Mouse (Mus musculus) frontal cortex, postnatal 25 days (tissue): ENCODE measurements around the gene Atp6v1e1.
"Not testable (repeated sequence)": the region's sequence is repeated elsewhere in the genome, so short reads cannot be mapped to it uniquely, and the experiment has no call there.

ENCODE experiments used
- DNase-seq, 2 experiments: peaks; one replicate each; pipeline ENCODE4 v3.0.0; 2022; ENCODE audit warnings: low spot score in 2 of 2

Atp6v1e1 gene

DNA sequence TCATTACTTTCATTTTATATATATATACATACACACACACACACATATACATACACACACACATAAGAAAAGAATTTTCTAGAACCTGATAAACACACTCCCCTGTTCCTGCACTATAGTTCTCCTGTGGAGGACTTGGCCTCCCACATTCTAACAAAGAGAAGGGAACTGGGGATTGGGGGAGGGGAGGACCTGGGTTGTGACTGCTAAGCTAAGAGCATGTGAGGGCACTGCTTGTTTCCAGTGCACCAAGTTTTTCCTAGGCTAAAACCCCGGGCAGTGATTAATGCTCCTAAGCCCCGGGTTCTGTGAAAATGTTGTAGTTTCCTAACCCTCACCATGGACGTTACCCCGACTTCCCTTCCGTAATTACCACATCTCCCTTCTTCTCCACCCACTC, 2.4 kb downstream of the Atp6v1e1 start:
- no peak for DNase-seq

DNA sequence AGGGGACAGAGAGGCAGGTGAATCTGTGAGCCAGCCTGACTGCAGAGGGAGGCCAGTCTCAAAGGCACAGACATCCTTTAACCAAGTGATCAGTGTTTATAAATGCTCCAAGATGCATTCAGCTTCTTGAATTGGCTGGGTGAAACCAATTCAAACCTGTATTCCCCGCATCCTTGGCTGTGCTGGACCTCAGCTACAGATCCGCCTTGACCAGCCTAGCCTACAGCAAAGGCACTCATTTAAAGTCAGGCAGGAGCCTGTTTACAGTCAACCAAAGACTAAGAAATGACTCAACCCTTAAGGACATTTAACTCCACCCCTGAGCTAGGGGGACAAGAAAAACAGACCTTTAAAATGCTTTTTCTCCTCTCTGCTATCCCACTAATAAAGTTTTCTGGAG, 3.3 kb downstream of the Atp6v1e1 start:
- no peak for DNase-seq

DNA sequence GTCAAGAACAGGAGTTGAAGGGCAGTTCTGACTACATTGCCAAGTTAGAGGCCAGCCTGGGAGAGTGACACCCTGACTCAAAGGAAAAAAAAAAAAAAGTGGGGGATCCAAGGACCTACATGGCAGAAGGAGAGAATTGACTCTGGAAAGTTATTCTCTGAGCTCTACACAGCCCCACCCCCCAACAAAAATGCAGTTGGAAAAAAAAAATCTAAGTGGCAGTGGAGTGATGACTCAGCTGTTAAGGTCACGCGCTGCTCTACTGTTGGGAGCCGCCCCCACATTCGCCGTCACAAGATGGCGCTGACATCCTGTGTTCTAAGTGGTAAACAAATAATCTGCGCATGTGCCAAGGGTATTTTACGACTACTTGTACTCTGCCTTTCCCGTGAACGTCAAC, 10.6 kb downstream of the Atp6v1e1 start:
- not testable (repeated sequence) for DNase-seq

DNA sequence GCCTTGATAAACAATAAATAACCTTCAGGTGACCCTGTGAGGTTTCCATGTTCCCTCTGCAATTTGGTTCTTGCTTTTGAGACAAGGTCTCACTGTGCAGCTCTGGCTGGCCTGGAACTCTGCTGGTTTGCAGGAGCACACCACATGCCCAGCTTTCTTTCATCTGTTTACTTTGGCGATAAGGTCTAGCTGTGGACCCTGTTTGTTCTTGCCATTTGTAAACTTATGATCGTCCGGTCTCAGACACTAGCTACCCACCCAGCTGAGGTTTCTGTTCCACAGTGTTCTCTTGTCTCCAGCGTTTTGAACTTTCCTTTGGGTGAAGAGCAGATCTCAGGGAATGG, 14.9 kb downstream of the Atp6v1e1 start:
- no peak for DNase-seq

DNA sequence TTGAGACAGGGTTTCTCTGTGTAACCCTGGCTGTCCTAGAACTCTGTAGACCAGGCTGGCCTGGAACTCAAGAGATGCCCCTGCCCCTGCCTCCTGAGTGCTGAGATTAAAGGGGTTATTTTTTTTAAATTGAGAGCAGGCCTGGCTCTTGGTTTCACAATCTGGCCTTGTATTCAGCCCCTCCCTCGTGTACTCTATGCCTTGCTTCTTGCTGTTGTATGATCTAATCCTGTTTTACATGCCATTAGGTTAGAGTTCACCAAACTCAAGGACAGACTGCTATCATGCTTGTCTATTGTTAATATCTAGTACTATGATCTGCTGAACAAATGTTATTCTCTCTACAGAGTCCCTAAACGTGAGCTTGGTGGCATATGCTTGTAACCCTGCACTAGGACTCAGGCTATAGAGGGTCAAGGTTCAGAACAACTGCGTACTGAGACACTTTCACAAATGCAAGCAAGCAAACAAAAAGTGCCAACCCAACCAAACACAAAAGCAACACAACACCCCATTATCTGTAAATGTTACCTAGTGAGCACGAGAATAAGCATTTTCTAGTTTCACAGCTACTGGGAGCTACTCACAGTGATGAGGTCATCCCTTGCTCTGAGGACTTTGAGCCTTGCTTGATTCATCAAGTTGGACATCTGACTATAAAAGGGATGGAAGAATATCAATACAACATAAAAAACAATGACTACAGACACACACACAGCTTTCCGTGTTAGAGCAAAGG, 15.4 kb downstream of the Atp6v1e1 start:
- no peak for DNase-seq

DNA sequence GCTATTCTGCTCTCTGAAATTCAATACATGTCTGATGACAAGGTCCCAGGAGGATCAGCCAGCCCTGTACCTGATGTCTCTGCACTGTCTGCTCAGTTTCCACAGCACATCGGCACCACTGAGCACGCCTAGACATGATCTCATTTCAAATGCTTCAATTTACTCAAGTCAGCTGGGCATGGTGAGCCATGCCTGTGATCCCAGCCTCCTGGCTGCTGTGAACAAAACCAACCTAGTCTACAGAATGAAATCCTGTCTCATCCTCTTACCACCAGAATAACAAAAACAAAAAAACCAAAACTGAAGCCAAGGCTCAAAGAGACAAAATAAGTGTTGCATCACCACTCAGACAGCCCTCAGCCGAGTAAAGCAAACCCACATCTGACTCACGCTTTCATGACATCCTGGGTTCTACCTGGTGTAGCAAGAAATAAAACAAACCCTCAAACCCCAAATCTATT, 23.0 kb downstream of the Atp6v1e1 start:
- no peak for DNase-seq

DNA sequence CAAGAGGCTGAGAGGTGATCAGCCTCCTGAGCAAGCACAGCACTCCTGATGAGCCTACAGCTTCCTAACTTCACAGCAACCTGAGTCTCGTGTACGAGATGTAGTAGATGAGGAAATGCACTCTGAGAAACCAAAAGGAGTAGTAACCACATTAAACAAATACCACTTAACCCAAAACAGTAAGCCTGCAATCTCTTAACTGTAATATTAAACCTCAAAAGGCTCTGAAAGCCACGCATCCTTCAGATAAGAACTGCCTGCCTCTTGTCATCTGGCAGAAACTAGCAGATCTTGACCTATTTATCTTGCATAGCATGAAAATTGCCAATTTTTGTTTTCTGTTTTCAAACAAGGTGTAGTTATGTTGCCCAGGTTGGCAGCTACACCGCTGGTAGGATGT, 23.7 kb downstream of the Atp6v1e1 start:
- DNase-seq, result no peak

DNA sequence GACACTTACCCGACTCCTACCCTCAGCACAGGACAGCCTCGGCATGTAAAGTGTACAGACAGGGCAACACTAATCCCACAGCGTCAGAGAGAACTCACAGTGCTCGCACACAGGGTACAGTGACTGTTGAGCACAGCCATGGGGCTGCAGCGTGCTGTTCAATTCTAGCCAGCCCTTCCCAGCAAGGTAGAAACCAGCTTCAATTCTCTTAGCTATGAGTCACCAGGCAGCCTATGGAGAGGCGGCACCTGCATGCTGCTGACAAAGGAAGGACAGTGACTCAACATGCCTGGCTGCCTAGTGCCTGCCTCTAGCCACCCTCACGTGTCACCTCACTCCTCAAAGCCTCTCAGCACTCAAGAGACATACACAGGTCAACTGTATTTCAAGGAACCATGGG, 24.6 kb downstream of the Atp6v1e1 start:
- DNase-seq, result no peak

DNA sequence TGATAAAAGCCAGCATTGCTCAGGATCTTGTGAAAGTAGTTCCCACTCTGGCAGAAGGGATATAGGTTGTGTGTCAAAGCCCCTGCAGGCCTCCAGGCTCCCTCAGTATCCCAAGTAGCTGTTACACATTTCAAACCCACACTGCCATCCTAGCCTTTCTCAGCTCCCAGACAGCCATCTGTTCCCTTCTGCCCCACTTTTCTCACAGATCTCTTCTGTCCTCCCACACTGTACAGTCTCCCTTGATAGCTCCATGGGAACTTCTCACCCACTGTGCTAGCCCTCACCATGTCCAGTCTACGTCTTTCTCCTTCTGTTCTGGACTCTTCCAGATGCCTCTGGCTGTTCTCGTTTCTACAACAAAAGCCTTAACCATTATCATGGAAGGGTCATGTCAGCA, 26.5 kb downstream of the Atp6v1e1 start:
- DNase-seq, result peak in 1 of 2 experiments; percentile 26

DNA sequence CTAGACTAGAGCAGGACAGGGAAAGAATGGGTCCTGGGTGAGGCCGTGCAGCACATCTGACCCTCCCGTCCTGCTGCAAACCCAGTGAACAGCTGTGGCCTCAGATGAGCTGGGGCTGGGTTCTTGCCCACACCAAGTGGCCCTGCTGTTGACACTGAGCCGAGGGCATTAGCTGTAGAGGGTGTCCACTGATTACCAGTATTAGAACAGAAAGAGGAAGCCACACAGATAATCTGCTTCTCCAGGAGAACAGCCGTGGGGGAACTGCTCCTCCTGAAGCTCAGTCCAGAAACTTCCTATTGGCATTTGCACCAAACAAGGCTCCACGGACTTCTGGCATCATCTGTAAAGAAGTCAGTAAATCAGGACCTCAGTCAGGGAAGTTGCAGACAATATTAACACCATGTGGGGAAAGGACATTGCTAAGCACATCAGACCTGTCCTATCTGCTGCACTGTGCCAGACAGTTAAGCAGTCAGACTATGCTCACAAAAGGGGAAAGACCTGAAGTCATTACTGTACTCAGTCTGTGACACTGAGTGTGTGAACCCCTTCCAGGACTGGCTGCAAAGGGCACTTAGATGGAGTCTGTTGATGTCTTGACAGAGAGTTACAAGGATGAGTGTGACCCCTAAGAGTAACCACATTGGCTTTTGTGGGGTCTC, 27.0 kb downstream of the Atp6v1e1 start:
- no peak for DNase-seq

DNA sequence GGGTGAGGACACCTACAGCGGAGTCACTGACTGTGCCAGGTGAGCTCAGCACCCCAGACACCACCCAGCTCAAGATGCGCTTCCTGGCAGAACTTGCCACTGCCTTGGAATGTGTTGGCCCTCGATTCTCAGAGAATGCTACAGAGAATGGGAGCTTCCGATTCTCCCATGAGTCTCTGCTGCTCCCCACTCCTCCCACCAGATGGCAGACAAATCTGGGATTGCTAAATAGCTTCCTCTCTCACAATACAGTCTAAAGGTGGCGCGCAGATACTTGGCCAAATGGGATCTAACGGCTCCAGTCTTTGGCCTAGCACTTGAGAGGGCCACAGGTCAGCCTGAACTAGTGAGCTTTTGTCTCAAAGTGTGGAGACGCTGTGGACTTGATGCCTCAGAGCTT, 29.6 kb downstream of the Atp6v1e1 start:
- DNase-seq, result no peak

DNA sequence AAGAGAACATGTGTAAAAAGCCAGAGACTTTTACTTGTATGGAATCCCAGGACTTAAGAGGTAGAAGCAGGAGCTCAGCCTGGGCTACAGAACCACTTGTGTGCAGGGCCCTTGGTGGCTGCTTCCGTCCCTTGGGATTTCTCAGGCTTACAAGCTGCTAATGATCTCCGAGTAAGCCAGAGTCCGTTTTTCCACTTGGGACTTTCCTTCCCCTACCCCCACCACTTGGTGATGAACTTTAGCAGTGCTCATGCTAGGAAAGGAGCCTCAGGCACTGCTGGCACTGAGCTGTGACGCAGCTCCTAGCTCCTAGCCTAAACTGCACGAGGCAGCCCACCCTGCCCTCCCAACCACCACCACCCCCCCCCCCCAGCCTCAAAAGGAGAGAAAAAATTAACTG, 31.9 kb downstream of the Atp6v1e1 start:
- no peak for DNase-seq

DNA sequence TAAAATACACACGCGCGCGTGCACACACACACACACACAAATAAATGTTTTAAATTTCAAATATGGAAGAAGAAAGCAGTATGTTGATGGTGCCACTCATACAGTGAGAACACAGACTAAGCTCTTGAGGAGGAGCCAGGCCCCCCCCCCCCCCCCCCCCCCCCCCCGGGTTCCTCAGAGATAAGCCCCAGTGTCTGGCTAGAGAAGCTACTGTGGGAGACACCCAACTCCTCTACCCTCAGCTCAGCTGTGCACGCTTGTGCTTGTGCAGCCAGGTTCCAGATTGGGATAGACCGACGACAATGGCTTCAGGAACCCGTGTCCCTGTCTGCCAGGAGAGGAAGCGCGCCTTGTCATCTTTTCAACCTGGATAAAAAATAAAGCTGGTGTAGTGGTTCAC, 32.4 kb downstream of the Atp6v1e1 start:
- no peak for DNase-seq

DNA sequence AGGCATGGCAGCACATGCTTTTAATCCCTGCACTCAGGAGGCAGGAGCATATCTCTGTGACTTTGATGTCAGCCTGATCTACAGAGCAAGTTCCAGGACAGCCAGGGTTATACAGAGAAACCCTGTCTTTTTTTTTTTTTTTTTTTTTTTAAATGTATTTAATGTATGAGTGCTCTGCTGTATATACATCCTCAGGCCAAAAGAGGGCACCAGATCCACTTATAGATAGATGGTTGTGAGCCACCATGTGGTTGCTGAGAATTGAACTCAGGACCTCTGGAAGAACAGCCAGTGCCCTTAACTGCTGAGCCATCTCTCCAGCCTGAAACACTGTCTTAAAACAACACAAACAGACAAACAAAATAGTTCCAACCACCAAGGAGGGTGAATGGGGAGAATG, 33.7 kb downstream of the Atp6v1e1 start:
- DNase-seq, result no peak

DNA sequence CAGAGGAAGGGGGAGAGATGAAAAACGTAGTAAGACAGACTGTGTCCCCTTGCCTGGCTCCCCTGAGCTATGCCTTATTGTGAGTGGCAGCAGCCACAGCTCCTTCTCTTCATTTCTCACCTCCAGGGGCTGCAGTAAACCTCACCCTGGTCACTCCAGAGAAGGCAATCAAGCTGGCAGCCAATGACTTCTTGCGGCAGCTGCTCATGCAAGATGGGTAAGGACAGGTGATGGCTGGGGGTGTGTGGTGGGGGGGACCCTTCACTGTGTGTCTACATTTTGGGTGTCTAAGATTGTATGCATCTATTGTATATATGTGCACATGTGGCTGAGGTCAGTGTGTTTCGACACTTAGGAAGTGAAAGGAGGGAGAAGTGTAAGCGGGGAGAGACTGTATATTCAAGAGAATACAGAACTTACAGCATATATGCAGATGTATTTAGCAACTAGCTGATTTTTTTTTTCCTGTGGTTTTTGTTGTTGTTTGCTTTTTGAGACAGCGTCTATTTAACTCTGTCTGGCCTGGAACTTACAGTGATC, 34.5 kb downstream of the Atp6v1e1 start:
- DNase-seq, result no peak

DNA sequence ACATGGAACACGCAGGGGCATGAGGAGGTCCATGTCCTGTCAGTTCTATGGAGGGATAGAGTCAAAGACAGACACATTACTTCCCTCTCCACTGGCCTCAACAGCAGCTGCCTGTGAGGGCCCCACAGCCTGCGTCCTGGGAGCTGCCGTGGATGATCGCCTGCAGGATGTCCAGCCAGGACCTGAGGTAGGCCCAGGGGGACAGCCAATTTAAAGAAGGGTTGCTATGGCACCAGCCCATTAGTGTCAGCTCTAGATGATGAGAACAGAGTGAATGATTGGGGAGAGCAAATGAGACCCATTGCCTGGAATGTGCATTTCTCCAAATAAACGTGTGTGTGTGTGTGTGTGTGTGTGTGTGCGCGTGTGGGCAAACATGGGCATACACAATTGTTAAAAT, 38.2 kb downstream of the Atp6v1e1 start:
- DNase-seq, result no peak

DNA sequence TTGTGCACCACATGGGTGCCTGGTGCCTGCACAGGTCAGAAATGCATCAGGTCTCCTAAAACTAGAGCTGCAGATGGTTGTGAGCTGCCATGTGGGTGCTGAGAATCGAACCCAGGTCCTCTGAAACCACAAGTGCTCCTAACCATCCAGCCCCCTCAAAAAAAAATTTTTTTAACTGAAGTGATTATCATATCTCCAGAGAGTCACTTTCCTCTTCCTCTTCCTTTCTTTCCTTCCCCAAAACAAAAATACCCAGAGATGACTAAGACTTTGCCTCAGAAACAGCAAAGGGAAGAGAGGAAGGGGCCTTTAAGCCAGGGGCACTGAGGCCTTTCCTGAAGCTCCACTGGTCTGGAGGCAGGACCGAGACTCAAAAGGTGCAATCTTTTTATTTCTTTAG, 39.6 kb downstream of the Atp6v1e1 start:
- no peak for DNase-seq

DNA sequence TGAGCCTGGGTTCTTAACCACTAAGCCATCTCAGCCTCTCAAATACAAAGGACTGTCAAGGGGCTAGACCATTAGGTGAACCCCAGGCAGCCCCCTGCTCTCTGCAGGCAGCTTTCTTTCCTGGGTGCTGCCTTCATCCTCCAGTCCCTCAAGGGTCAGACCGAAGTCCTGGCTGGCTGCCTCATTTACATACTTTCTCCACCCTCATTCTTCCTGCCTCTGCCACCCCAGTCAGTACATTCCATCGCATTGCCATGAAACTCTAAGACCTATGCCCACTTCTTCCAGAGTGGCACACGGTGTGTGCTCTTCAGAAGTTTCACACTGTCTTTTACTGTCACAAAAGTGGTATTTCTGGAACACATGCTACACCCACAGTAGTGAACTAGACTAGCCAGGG, 44.4 kb downstream of the Atp6v1e1 start:
- DNase-seq, result no peak

DNA sequence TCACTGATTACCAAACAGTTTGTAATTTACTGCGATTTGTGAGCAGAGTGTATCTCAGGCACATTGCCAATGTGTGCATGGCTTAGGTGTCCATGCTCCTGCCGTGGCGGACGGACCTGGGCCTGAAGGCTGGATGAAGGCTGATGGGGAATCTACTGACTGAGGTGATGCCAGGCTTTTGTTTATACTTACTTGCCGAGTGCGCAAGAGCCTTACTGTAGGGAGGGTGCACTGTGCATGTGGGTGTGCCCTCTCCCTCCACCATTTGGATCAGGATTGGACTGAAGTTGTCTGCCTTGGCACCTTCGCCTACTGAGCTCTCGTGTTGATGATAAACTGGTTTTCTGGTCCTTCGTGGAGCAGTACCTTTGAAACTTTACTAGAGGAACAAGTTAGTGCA, 45.1 kb downstream of the Atp6v1e1 start:
- no peak for DNase-seq

DNA sequence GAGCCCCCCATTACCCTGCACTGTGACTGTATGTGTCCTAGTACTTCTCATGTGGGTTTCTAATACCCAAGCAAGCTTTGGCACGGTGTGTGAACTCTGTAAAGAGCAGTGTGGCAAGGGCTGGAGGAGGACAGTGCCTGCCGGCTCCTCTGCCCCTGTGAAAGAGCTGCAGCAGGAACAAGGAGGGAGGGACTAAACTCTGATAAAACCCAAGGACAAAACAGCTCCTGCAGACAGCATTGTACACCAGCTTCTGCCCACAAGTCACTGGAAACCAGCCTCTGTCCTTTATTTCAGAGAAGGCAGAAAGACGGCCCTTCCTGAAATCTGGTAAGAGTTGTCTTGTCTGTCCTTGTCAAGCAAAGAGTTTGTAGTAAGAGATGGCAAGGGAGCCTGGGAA, 46.3 kb downstream of the Atp6v1e1 start:
- no peak for DNase-seq

DNA sequence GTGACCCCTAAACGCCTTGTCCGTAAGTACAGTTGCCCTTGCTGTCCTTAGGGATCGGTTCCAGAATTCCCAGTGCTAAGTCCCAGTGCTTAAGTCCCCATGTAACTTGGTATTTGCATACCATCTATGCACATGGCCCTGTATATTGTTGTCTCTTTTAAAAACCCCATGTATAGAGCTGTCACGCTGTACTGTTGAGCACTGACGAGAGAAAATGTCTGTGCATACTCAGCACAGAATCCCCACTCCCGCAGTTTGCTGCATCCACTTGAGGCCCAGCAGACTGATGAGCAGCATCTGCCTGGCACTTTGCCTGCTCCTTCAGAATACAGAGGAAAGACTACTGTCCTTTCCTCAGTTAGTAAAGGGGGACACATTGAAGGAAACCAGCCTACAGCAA, 48.8 kb downstream of the Atp6v1e1 start:
- no peak for DNase-seq

DNA sequence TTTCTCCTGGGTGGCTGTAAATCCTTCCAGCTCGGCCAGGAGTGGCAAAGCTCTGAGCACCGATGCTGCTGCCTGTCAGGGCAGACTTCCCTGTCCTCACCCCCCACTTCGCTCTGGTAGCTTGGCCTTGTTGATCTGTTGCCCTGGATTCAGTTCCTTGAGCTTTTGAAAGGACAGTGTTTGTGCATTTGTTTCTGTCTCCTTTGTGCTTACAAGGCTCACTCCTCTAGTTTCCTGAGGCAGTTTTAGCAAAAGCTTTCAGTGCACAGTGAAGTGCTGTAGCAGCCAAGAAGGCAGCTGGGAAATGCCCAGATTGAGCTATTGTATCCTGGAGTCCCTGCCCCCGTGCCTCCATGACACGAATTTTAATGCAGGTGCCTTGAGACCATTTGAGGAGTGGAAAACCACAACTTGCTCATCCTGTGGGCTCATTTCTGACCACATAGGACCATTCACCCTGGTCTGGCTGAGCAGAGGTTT, 49.4 kb downstream of the Atp6v1e1 start, which contains the start of gene Slc25a18:
Slc25a18 (plus strand) TSS at position 430 of the 480 bp plus-strand sequence.
- DNase-seq, result no peak

DNA sequence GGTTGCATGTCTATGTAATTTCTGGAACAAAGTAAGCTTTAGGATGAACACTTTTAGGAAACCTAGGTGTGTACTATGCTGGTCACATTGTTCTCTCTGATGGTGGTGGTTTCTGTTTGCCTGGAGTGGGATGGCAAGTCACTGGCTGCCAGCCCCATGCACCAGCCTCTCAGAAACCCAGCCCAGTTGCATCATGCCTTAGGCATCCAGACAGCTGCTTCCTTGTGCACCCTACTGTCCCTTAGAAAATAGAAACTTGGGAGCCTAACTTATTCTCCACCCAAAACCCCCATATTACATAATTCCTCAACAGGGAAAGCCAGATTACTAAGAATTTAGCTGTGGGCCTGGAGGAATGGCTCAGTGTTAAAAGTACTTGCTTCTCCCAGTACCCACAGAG, 50.6 kb downstream of the Atp6v1e1 start:
- no peak for DNase-seq
